Mouse (Mus musculus) macrophage (primary cell): ENCODE data around the gene Lrrc17. TPM values are rescaled to one million over a fixed set of nuclear protein-coding genes. Genes with fewer than 3 reads are reported as not detected.

Experiments
- H3K27ac ChIP-seq: fragments of 350-480 bp; formaldehyde crosslinking; 2 replicates; pipeline ENCODE4 v1.9.0; 2021
- H3K36me3 ChIP-seq: fragments of 350-480 bp; formaldehyde crosslinking; 2 replicates; pipeline ENCODE4 v1.9.0; 2021; ENCODE audit errors: inconsistent target
- H3K4me3 ChIP-seq: fragments of 350-480 bp; formaldehyde crosslinking; 2 replicates; pipeline ENCODE4 v1.9.0; 2021; ENCODE audit errors: inconsistent target
- H3K79me2 ChIP-seq: fragments of 350-480 bp; formaldehyde crosslinking; 2 replicates; pipeline ENCODE4 v1.9.0; 2021; ENCODE audit errors: inconsistent target
- WGBS: methylation state at CpG from one replicate; pipeline ENCODE4 v1.1.7; 2026; ENCODE audit warnings: inconsistent platforms; ENCODE audit not compliant: missing documents; 5-methylcytosine and 5-hydroxymethylcytosine counted together
- polyA plus RNA-seq: library from polyadenylated mRNA; stranded (reverse); fragments of 250-400 nt; gene quantifications from 3 replicates; pipeline ENCODE4 v1.2.4, GENCODE M21; 2018; ENCODE audit warnings: inconsistent platforms
- total RNA-seq, 78 experiments: library from RNA; depleted of rRNA; stranded (reverse); fragments of 250-400 nt; gene quantifications; 1 replicate in 9 of 78; 2 replicates in 24 of 78; 3 replicates in 43 of 78; 4 replicates in 2 of 78; pipeline ENCODE4 v1.2.4; 2018; ENCODE audit warnings: inconsistent platforms in 56 of 78

The Lrrc17 gene
- 10 to 100 TPM in 1 of 26 experiments, not detected in 25; 16.3 TPM for total RNA-seq (2018; cell fraction: chromatin; rRNA removed)
- under 1 TPM in 1 of 26 experiments, not detected in 25; 0.05 TPM for total RNA-seq (2018; cell fraction: cytosol; rRNA removed)
- total RNA-seq (2018; cell fraction: nucleus; rRNA removed), result 1 to 10 TPM in 1 of 26 experiments, under 1 TPM in 1, not detected in 24; 0.58 to 2.1 TPM
- polyA plus RNA-seq, result not detected in 3 replicates

- H3K36me3 ChIP-seq, result no peaks in the 10 kb centered on the region
- H3K27ac ChIP-seq, result no peak within 1 kb of the TSS
- H3K4me3 ChIP-seq, result no peak within 1 kb of the TSS
- H3K79me2 ChIP-seq, result no peaks in the 10 kb centered on the region
- WGBS, result 93% methylated on average over 17 of the region's 17 CpGs
These were observed at the start of gene Lrrc17 for GRCm38 (mm10) chr5:21543409-21544201. Gene Lrrc17, plus strand, starts transcription at chr5:21543559.

DNA sequence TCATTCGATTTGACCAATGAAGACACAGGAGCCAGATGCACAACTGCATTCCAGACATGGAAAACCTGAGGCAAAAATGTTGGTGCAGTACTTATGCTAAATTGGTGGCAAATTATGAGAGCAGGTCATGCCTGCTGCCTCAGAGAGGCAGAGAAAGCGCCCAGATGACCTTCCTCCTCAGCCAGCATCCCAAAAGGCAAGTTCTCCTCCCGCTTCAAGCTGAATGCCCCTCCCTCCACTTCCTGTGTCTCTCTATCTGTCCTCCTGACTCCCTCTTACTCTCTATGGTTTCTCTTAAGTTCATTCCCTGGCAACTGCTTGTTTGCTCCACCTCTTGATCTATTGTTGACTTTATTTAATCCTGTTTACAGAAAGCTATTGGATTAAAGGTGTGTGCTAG is 48.6 kb upstream of the Lrrc17 start:
- H3K79me2 ChIP-seq, result no peaks in the 10 kb centered on the region
- WGBS, result 73% methylated on average over 3 of the region's 3 CpGs
- H3K4me3 ChIP-seq, result no peak overlapping the region
- no peaks in the 10 kb centered on the region for H3K36me3 ChIP-seq
- H3K27ac ChIP-seq, result no peak overlapping the region

DNA sequence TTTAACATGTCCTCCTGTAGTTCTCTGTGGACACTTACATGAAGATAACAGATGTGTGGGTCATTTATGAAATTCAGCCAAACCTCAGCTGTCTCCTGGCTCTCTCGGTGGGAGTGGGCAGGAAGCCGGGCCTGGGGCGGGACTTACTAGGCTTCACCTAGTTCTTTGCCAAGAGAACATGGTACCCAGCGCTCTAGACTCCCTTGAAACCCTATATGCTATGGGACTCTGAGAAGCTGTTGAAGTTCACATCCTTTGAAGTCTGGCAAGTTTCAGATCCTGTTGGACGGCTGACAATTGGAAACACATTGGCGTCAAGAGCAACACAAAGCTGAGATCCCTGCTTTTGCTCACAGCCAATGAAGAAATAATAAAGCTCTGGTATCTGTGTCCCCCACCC is 47.0 kb upstream of the Lrrc17 start:
- H3K4me3 ChIP-seq, result no peak overlapping the region
- no peaks in the 10 kb centered on the region for H3K79me2 ChIP-seq
- 64% methylated on average over 5 of the region's 6 CpGs for WGBS
- H3K27ac ChIP-seq, result no peak overlapping the region
- no peaks in the 10 kb centered on the region for H3K36me3 ChIP-seq

- no peak overlapping the region for H3K4me3 ChIP-seq
- no peaks in the 10 kb centered on the region for H3K79me2 ChIP-seq
- 93% methylated on average over 3 of the region's 3 CpGs for WGBS
- H3K27ac ChIP-seq, result no peak overlapping the region
- H3K36me3 ChIP-seq, result no peaks in the 10 kb centered on the region
These were observed 46.5 kb upstream of the Lrrc17 start for GRCm38 (mm10) chr5:21496881-21497280.

- Histone ChIP-seq H3K27ac (no peak overlapping the region), H3K79me2 (no peaks in the 10 kb centered on the region), H3K36me3 (no peaks in the 10 kb centered on the region), H3K4me3 (no peak overlapping the region)
- 100% methylated on average over 2 of the region's 2 CpGs for WGBS
These were observed 44.9 kb upstream of the Lrrc17 start for GRCm38 (mm10) chr5:21498490-21498889.

DNA sequence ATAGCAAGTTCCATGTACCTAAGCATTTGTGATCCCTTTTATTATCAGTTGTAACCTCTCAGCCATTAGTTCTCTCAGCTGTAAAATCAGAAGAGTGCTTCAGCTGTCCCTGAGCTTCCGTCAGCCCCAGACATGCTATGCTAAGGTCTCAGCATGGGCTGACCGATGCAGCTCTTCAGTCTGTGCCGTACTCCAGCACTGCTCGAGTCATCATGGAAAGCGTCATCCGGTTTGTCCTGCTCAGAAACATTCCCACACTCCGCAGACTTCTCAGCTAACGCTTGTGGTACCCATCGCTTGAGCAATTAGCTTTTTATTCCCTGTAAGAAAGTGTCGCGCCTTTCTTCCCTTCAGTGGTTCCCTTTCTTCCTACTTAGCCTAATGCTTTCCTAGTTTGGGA is 44.4 kb upstream of the Lrrc17 start:
- no peaks in the 10 kb centered on the region for H3K36me3 ChIP-seq
- H3K27ac ChIP-seq, result no peak overlapping the region
- WGBS, result 95% methylated on average over 11 of the region's 11 CpGs
- no peak overlapping the region for H3K4me3 ChIP-seq
- no peaks in the 10 kb centered on the region for H3K79me2 ChIP-seq

GRCm38 (mm10) chr5:21500133-21500532 is 43.2 kb upstream of the Lrrc17 start:
- WGBS, result 96% methylated on average over 10 of the region's 10 CpGs
- no peaks in the 10 kb centered on the region for H3K36me3 ChIP-seq
- H3K4me3 ChIP-seq, result no peak overlapping the region
- H3K27ac ChIP-seq, result no peak overlapping the region
- H3K79me2 ChIP-seq, result no peaks in the 10 kb centered on the region

DNA sequence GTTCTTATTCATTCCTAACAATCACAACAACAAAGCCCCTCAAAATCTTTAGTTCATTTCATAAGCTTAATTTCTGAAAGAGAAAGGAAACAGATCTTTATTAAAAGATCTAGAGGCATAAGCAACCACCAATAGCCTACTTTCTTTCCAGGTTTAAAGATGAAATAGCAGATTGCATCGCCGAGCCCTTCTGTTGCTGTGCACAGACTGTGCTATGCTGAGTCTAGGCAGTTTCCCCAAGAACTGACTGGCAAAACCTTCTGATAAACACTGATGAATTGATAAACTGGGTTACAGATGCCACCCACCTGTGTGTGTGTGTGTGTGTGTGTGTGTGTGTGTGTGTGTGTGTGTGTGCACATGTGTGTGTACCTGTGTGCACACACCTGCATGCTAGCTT is 42.4 kb upstream of the Lrrc17 start:
- H3K79me2 ChIP-seq, result no peaks in the 10 kb centered on the region
- WGBS, result 91% methylated on average over 2 of the region's 2 CpGs
- no peak overlapping the region for H3K27ac ChIP-seq
- H3K36me3 ChIP-seq, result no peaks in the 10 kb centered on the region
- no peak overlapping the region for H3K4me3 ChIP-seq

DNA sequence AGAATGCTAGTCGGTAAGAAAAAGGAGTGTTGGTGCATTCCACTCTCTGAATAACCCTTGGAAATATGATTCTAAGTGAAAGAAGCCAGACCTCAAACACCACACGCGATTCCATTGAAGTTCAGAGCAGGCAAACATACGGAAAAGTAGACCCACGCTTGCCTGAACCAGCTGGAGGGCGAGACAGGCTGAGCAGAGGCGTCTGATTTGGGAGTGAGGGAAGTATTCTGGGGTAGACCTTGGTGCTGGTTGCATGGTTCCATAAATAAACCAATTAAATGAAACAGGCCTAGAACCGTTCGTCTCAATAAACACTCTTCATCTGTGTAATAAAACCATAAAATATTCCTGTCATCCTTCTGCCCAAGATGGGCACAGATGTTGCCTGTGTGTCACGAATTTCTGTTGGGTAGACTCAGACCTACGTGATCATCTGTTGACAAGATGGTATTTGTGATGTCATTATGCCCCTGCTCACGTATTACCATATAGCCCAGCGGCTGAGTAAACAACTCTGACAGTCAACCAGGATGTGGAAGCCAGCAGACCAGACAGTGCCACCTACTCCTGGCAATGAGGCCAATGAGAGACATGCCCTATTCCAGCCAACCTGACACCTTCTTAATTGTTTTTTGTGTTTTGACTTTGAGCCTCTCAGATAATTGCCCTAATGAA is 40.3 kb upstream of the Lrrc17 start:
- no peaks in the 10 kb centered on the region for H3K79me2 ChIP-seq
- WGBS, result 90% methylated on average over 13 of the region's 13 CpGs
- H3K36me3 ChIP-seq, result no peaks in the 10 kb centered on the region
- H3K4me3 ChIP-seq, result no peak overlapping the region
- H3K27ac ChIP-seq, result no peak overlapping the region

DNA sequence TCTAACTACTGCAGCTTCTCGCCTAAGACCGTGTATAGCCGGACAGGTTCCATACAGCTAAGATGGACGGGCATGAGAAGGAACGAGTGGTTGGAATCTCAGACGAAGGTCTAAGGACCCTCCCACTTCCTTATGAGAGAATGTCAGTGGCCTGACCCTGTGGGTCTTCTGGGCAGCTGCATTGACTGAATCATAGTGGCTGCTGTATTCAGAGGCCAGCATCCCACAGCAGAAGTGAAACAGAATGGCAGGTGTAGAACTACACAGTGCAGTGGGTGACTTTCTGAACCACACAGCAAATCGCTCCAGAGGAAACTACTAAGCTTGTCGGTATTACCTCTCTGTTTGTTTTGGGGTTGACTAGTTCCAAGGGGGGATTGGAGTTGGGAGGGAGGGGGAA is 38.2 kb upstream of the Lrrc17 start:
- Histone ChIP-seq H3K27ac (no peak overlapping the region), H3K4me3 (no peak overlapping the region), H3K79me2 (no peaks in the 10 kb centered on the region), H3K36me3 (no peaks in the 10 kb centered on the region)
- WGBS, result 73% methylated on average over 8 of the region's 8 CpGs

DNA sequence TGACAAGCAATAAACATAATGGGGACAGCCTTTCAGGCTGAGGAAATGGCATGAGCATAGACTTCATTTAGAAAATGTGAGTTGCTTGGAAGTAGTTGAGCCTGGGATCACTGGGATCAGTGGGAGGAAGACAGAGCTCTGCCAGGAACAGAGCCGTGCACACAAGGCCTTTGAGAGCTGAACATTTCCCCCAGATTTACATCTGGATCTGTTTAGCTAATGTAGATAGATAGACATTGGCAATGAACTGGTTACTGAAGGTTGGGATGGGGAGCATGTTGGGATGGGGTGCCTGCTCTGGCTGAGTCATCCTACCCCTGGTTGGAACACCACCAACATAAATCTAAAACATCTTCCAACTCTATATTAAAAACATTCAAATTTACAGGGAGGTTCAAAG is 36.5 kb upstream of the Lrrc17 start:
- no peak overlapping the region for H3K4me3 ChIP-seq
- 92% methylated on average over 1 of the region's 1 CpGs for WGBS
- H3K27ac ChIP-seq, result no peak overlapping the region
- H3K79me2 ChIP-seq, result no peaks in the 10 kb centered on the region
- no peaks in the 10 kb centered on the region for H3K36me3 ChIP-seq

DNA sequence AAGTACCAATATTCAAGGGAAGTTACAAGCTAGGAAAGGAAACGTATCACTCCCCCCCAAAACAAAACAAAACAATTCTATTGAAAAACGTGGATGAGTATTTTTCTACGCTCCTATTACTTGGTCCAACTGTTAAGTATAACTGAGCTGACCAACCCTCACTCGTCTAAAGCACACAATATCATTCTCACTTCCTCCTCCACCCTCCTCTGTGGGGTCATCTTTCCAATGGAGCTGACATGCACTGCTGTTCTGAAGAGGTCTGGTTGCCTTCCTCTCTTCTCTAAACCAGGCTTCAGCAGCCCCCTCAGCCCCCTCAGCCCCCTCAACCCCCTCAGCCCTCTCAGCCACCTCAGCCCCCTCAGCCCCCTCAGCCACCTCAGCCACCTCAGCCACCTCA is 33.6 kb upstream of the Lrrc17 start:
- Histone ChIP-seq H3K79me2 (no peaks in the 10 kb centered on the region), H3K36me3 (no peaks in the 10 kb centered on the region), H3K4me3 (no peak overlapping the region), H3K27ac (no peak overlapping the region)
- 51% methylated on average over 2 of the region's 4 CpGs for WGBS

GRCm38 (mm10) chr5:21513363-21513762 is 30.0 kb upstream of the Lrrc17 start:
- Histone ChIP-seq H3K27ac (no peak overlapping the region), H3K4me3 (no peak overlapping the region), H3K36me3 (no peaks in the 10 kb centered on the region), H3K79me2 (no peaks in the 10 kb centered on the region)
- WGBS, result 98% methylated on average over 9 of the region's 10 CpGs

GRCm38 (mm10) chr5:21517562-21517961 is 25.8 kb upstream of the Lrrc17 start:
- H3K4me3 ChIP-seq, result no peak overlapping the region
- H3K79me2 ChIP-seq, result no peaks in the 10 kb centered on the region
- WGBS, result 85% methylated on average over 2 of the region's 2 CpGs
- no peaks in the 10 kb centered on the region for H3K36me3 ChIP-seq
- peak overlapping the region; percentile 25; the same call in 1 of the 2 replicates for H3K27ac ChIP-seq

DNA sequence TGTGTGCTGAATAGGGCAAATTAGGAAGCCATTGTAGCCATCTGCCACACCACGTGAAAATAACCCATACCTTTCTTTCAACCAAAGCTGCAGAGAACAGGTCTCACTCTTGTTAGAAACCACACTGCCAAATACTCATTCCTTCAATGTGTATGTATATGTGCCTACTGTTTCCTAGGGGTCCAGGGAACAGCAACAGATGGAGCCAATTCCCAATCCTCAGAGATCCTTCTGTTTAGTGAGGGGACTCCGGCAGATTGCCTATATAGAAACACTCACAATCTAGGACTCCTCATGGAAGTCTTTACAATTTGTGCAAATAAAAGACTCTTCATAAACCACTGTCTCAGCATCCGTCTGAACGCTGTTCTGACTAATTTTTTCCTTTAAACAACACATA is 25.2 kb upstream of the Lrrc17 start:
- H3K27ac ChIP-seq, result no peak overlapping the region
- WGBS, result 94% methylated on average over 4 of the region's 4 CpGs
- no peaks in the 10 kb centered on the region for H3K36me3 ChIP-seq
- no peak overlapping the region for H3K4me3 ChIP-seq
- no peaks in the 10 kb centered on the region for H3K79me2 ChIP-seq
